Mouse (Mus musculus): Measurements from ENCODE around the gene Ralgds. TPM values are rescaled to one million over a fixed set of nuclear protein-coding genes. Genes with fewer than 3 reads are reported as not detected.

The Ralgds gene
- polyA plus RNA-seq, 1 experiment: 36.9 TPM

DNA sequence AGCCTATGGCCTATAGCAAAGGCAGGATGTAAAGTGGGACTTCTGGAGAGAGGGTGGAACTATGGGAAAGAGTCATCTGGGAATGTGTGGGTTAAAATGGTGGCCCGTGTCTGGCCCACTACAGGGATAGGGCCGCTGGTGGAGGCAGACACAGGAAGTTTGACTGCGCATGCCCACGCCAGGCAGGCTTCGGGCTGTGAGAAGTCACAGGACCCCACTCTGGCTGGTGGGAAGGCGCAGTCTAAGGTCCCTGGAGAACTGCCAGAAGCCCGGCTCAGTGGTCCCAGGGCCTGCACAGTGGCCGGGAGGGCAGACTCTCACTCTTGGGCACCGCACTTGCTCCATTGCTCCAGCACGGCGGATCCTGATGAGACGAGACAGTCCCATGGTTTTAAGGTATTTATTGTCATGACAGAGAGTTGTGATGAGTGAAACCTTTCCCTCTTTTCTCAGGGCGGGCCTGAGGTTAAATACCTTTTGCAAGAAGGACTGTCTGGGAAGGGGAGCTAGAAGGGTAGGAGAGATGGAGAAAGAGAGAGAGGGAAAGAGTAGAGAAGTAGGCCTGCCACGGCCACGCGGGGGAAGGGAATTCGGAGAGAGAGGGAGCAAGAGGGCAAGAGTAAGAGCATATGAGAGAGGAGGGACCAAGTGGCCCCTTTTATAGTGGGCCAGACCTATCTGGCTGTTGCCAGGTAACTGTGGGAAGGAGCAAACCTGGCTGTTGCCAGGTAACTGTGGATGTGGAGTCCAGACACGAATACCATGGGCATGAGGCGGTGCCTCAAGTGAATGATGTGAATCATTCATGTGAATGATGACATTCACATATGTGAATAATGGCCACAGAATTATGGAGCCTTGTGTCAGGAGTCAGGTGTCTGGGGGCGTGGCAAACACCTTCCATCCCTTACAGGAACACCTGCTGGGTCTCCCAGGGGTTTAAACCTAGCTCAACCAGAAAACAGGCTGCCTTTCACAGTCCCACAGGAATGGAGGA, 33.4 kb upstream of the Ralgds start:
- H3K27ac ChIP-seq (ENCODE audit: insufficient read depth, low read length): no peak overlapping the region
- no peak overlapping the region for H3K4me3 ChIP-seq (ENCODE audit: insufficient read depth, low read length)
- TF ChIP-seq CTCF (IDR thresholded peaks at IDR 0.05; ENCODE audit: borderline replicate concordance, insufficient read depth, low read length): no peak
- no peak for TF ChIP-seq POLR2A (IDR thresholded peaks at IDR 0.05; ENCODE audit: low read depth, low read length)

DNA sequence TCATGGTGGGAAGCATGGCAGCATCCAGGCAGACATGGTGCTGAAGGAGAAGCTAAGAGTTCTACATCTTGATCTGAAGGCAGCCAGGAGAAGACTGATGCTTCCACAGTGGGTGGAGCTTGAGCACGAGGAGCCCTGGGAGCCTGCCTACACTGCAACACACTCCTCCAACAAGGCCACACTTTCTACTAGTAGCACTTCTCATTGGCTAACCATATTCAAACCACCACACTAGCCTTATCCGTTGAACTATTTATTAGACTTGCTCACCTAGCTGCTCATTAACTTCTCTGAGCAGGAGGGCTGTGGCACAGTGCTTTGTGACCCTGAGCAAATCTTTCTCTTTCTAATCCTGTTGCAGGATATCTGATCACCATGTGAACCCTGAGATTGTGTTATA, 29.1 kb upstream of the Ralgds start:
- Histone ChIP-seq H3K4me3 (ENCODE audit: insufficient read depth, low read length) (no peak overlapping the region), H3K27ac (ENCODE audit: insufficient read depth, low read length) (no peak overlapping the region), H3K4me1 (ENCODE audit: control insufficient read depth, insufficient read depth, low read length) (no peaks in the 10 kb centered on the region)
- no peak for TF ChIP-seq CTCF (IDR thresholded peaks at IDR 0.05; ENCODE audit: borderline replicate concordance, insufficient read depth, low read length)
- no peak for TF ChIP-seq POLR2A (IDR thresholded peaks at IDR 0.05; ENCODE audit: low read depth, low read length)

More for the DNA sequence above, 33.4 kb upstream of the Ralgds start:
- no peaks in the 10 kb centered on the region for H3K4me1 ChIP-seq (ENCODE audit: control insufficient read depth, insufficient read depth, low read length)

DNA sequence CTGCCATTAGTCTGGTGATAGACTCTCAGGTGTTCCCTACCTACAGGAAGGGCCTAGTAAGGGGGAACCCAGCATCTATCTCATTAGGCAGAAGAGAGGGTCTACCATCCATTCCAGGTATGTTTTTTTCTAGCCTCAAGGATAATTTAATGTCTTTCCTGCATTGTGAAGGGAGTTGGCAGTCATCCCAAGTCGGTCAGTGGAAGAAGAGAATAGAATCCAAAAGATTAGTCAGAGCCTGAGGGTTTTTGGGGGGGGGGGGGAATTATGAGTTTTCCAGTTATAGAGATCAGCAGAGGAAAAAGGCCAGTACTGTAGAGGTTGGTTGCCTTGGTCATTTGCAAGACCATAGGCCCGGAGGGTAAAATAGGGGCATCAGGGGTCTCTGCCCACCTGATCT, 18.4 kb upstream of the Ralgds start:
- H3K4me3 ChIP-seq (ENCODE audit: insufficient read depth, low read length): no peak overlapping the region
- no peak overlapping the region for H3K27ac ChIP-seq (ENCODE audit: insufficient read depth, low read length)
- no peak for TF ChIP-seq POLR2A (IDR thresholded peaks at IDR 0.05; ENCODE audit: low read depth, low read length)
- TF ChIP-seq CTCF (IDR thresholded peaks at IDR 0.05; ENCODE audit: borderline replicate concordance, insufficient read depth, low read length): no peak
- no peaks in the 10 kb centered on the region for H3K4me1 ChIP-seq (ENCODE audit: control insufficient read depth, insufficient read depth, low read length)

DNA sequence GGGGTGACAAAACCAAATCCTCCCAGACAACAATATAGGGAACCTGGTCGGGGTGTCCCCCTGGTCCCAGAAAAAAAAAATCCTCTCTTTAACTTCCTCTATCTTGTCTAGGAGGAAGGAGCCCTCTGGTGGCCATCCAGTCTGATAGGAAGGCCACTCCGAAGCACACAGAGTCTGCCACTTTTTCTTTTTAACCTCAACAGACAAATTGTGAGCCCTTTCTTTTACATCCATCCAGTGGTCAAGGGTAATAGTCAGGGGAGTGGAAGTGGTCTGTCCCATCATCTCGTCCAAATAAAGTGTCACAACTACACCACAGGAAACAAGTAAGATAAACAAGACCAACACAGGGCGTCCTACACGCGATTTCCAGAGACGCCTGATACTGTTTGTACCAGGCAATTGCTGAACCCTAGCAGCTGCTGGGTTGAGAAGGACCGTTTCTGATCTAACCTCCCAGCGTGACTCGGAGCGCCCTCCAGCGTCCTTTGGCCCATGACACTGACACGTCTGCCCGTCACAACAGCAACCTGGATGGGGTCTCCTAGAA, 17.6 kb upstream of the Ralgds start:
- no peaks in the 10 kb centered on the region for H3K4me1 ChIP-seq (ENCODE audit: control insufficient read depth, insufficient read depth, low read length)
- no peak overlapping the region for H3K27ac ChIP-seq (ENCODE audit: insufficient read depth, low read length)
- H3K4me3 ChIP-seq (ENCODE audit: insufficient read depth, low read length): no peak overlapping the region
- no peak for TF ChIP-seq CTCF (IDR thresholded peaks at IDR 0.05; ENCODE audit: borderline replicate concordance, insufficient read depth, low read length)

DNA sequence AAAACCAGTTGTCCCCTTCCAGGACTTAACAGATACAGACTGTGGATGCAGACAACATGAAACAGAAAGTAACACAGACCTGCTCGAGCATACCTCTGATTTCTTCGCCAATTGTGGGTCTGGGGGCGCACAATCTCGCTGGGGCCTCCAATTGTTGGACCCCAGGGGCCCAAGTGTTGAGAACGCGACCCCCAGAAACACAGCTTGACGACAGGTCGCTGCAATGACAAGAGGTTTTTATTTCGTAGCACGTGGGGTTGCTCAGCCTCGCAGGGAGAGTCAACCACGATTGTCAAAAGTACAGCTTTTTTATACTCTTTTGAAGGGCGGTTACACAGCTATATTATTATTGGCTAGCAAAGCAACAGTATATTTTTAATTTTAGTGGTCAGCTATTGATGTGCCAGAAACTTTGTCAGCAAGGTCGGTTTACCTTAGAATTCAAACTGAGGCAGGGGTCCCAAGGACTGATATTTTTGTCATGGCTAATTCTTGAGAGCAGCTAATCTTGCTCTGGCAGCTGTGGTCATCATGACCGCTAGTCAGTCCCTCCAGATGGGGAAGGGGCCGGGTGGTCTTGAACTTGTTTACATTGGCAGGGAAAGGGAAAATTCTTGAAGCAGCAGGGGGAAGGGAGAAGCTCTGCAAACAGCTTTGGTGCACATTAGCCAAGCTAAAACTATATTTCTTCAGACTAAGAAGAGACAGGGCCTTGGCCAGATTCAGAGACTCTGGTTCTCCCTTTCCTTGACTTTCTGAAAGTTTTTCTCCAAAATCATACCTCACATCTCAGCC, 16.9 kb upstream of the Ralgds start:
- no peaks in the 10 kb centered on the region for H3K4me1 ChIP-seq (ENCODE audit: control insufficient read depth, insufficient read depth, low read length)
- H3K27ac ChIP-seq (ENCODE audit: insufficient read depth, low read length): no peak overlapping the region
- no peak for TF ChIP-seq POLR2A (IDR thresholded peaks at IDR 0.05; ENCODE audit: low read depth, low read length)
- TF ChIP-seq CTCF (IDR thresholded peaks at IDR 0.05; ENCODE audit: borderline replicate concordance, insufficient read depth, low read length): no peak

DNA sequence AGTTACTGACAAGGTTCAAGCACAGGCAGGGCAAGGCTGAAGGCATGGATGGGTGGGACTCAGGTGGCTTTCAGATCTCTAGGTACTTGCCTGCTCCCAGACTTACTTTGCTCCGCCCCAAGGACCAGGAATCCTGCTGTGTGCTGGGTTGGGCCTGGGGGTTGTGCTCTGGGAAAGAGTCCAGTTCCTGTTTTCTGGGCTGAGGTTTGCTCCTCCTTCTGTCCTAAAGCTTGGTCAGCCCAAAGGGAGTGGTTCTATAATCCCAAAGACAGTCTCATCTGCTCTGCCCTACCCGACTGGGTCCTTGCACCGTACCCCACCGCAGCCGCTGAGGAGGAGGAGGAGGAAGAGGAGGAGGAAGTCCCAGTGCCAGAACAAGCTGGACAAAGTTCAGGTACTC, 16.3 kb upstream of the Ralgds start, which contains the start of gene Gbgt1:
Gene Gbgt1 (plus strand): TSS at position 221 of the 400 bp plus-strand sequence.
- no peaks in the 10 kb centered on the region for H3K4me1 ChIP-seq (ENCODE audit: control insufficient read depth, insufficient read depth, low read length)
- no peak within 1 kb of the TSS for H3K27ac ChIP-seq (ENCODE audit: insufficient read depth, low read length)
- no peak within 1 kb of the TSS for H3K4me3 ChIP-seq (ENCODE audit: insufficient read depth, low read length)
- no peak for TF ChIP-seq POLR2A (IDR thresholded peaks at IDR 0.05; ENCODE audit: low read depth, low read length)
- TF ChIP-seq CTCF (IDR thresholded peaks at IDR 0.05; ENCODE audit: borderline replicate concordance, insufficient read depth, low read length): no peak

More for the DNA sequence above, 16.9 kb upstream of the Ralgds start:
- no peak overlapping the region for H3K4me3 ChIP-seq (ENCODE audit: insufficient read depth, low read length)

DNA sequence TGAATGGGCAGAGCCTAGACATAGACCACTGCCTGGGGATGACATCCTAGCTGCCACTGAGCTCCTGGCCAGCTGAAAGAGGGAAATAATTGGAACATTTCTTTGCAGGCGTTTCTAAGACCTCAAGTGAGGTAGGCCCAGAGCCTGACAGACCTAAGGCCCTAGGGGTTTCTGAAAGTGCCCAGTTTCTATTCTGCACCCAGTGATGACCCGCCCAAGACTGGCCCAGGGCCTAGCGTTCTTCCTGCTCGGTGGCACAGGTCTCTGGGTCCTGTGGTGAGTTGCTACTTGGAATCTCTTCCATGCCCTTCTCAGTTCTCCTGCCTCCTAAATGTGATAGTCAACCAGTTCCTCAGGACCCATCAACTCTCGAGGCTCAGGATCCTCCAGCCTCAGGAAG, 15.4 kb upstream of the Ralgds start:
- no peak overlapping the region for H3K4me3 ChIP-seq (ENCODE audit: insufficient read depth, low read length)
- TF ChIP-seq POLR2A (IDR thresholded peaks at IDR 0.05; ENCODE audit: low read depth, low read length) (no peak), CTCF (IDR thresholded peaks at IDR 0.05; ENCODE audit: borderline replicate concordance, insufficient read depth, low read length) (no peak)
- H3K27ac ChIP-seq (ENCODE audit: insufficient read depth, low read length): no peak overlapping the region
- H3K4me1 ChIP-seq (ENCODE audit: control insufficient read depth, insufficient read depth, low read length): no peaks in the 10 kb centered on the region

DNA sequence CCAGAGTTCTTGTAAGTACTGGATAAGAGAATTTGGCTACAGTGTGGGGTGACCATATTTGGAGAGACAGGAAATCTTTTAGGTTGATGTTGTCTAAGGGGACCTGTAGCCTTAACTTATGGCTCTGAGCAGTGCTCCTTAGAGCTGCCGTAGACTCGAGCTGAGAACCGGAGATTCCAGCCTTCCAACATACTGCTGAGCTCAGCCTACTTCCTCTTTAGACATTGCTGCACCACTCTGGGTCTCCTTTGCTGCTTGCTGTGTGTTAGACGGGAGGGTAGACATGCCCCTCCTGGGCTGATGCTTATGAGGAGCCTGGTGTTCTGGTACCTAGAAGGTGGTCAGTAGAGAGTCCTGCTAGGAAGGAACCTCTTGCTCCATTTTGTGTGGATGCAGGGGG, 14.5 kb upstream of the Ralgds start:
- H3K27ac ChIP-seq (ENCODE audit: insufficient read depth, low read length): no peak overlapping the region
- no peaks in the 10 kb centered on the region for H3K4me1 ChIP-seq (ENCODE audit: control insufficient read depth, insufficient read depth, low read length)
- H3K4me3 ChIP-seq (ENCODE audit: insufficient read depth, low read length): no peak overlapping the region
- no peak for TF ChIP-seq CTCF (IDR thresholded peaks at IDR 0.05; ENCODE audit: borderline replicate concordance, insufficient read depth, low read length)
- TF ChIP-seq POLR2A (IDR thresholded peaks at IDR 0.05; ENCODE audit: low read depth, low read length): no peak

DNA sequence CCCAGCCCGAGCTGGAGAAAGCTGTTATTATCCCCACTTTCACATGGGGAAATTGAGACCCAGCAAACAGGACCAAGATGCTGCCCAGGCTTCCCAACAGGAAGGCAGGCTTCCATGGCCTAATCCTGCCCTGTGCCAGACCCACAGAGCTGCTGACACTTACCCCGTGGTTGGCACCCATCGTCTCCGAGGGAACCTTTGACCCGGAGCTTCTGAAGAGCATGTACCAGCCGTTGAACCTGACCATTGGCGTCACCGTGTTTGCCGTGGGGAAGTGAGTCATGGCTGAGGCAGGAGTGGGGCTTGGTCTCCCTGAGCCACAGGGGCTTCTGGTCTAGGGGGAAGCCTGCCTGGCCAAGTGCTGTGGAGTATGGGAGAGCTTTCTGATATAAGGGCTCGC, 9.9 kb upstream of the Ralgds start:
- no peak overlapping the region for H3K27ac ChIP-seq (ENCODE audit: insufficient read depth, low read length)
- no peak overlapping the region for H3K4me3 ChIP-seq (ENCODE audit: insufficient read depth, low read length)
- H3K4me1 ChIP-seq (ENCODE audit: control insufficient read depth, insufficient read depth, low read length): no peaks in the 10 kb centered on the region
- TF ChIP-seq POLR2A (IDR thresholded peaks at IDR 0.05; ENCODE audit: low read depth, low read length) (no peak), CTCF (IDR thresholded peaks at IDR 0.05; ENCODE audit: borderline replicate concordance, insufficient read depth, low read length) (no peak)
